Mouse (Mus musculus) CH12.LX (cell line): ENCODE data around the gene Wdr13. TPM values are rescaled to one million over a fixed set of nuclear protein-coding genes. Genes with fewer than 3 reads are reported as not detected.

Source experiments
- DNase-seq: peaks from one replicate; pipeline ENCODE4 v3.0.0-alpha.2; 2013; ENCODE audit errors: extremely low read depth
- H3K27ac ChIP-seq: 2 replicates; pipeline ENCODE4 v1.5.1; 2012; ENCODE audit warnings: low read depth, mild to moderate bottlenecking, control low read depth, moderate library complexity; ENCODE audit not compliant: insufficient read depth
- H3K27me3 ChIP-seq: replicated peaks from 2 replicates; pipeline ENCODE3; 2012; ENCODE audit warnings: inconsistent platforms
- H3K36me3 ChIP-seq, 2 experiments: replicated peaks in 1 of 2; 2 replicates each; pipeline versions ENCODE3 to v1.6.1; 2012; ENCODE audit warnings: inconsistent platforms in 1 of 2, low read length in 1 of 2, mild to moderate bottlenecking in 1 of 2, mixed read lengths in 1 of 2, moderate library complexity in 1 of 2; ENCODE audit not compliant: control insufficient read depth in 1 of 2, insufficient read depth in 1 of 2
- H3K4me1 ChIP-seq, 2 experiments: 2 replicates each; pipeline ENCODE4 v1.6.1; 2012; ENCODE audit warnings: inconsistent platforms in 1 of 2, moderate library complexity in 1 of 2; ENCODE audit not compliant: insufficient read depth in 2 of 2, control insufficient read depth in 1 of 2
- H3K4me2 ChIP-seq: 2 replicates; pipeline ENCODE4 v1.6.1; 2012; ENCODE audit warnings: low read depth, mild to moderate bottlenecking, control low read depth; ENCODE audit not compliant: poor library complexity, insufficient read depth, severe bottlenecking
- H3K4me3 ChIP-seq, 3 experiments: fragments of 150-350 bp in 1 of 3; sonication (generic) in 1 of 3; replicated peaks in 1 of 3; 2 replicates each; pipeline versions ENCODE3 to v1.5.1; 2011 to 2012; ENCODE audit warnings: low read depth in 2 of 3, low read length in 2 of 3, mild to moderate bottlenecking in 2 of 3, moderate library complexity in 2 of 3, control low read depth in 1 of 3, improper control_type of control experiment in 1 of 3, inconsistent platforms in 1 of 3, mixed read lengths in 1 of 3; ENCODE audit not compliant: poor library complexity in 1 of 3
- H3K79me2 ChIP-seq: replicated peaks from 2 replicates; pipeline ENCODE4 v1.6.1; 2012; ENCODE audit warnings: mild to moderate bottlenecking, moderate library complexity; ENCODE audit not compliant: control insufficient read depth, poor library complexity, insufficient read depth, severe bottlenecking; ENCODE audit errors: extremely low read depth
- H3K9ac ChIP-seq: 2 replicates; pipeline ENCODE4 v1.6.1; 2012; ENCODE audit warnings: low read depth, mild to moderate bottlenecking, control low read depth, moderate library complexity; ENCODE audit not compliant: insufficient read depth
- H3K9me3 ChIP-seq: replicated peaks from 2 replicates; pipeline ENCODE3; 2012; ENCODE audit warnings: low read length, inconsistent platforms, mixed read lengths
- BHLHE40 ChIP-seq: IDR thresholded peaks from 2 replicates; pipeline ENCODE4 v1.6.1; 2011; ENCODE audit warnings: mild to moderate bottlenecking, low read depth, low read length, improper control_type of control experiment
- CHD1 ChIP-seq: IDR thresholded peaks from 2 replicates; pipeline ENCODE4 v1.6.1; 2012; ENCODE audit warnings: low read depth, low read length, improper control_type of control experiment, inconsistent platforms
- CHD2 ChIP-seq: IDR thresholded peaks from 2 replicates; pipeline ENCODE4 v1.6.1; 2011; ENCODE audit warnings: low read length, improper control_type of control experiment
- CTCF ChIP-seq, 2 experiments: IDR thresholded peaks in 1 of 2; conservative IDR thresholded peaks in 1 of 2; 2 replicates each; pipeline ENCODE4 v1.5.1; 2011 to 2012; ENCODE audit warnings: low read depth in 2 of 2, low read length in 2 of 2, improper control_type of control experiment in 1 of 2, inconsistent platforms in 1 of 2, mild to moderate bottlenecking in 1 of 2, moderate library complexity in 1 of 2
- E2F4 ChIP-seq: IDR thresholded peaks from 2 replicates; pipeline ENCODE4 v1.6.1; 2011; ENCODE audit warnings: low read depth, low read length, improper control_type of control experiment; ENCODE audit not compliant: insufficient replicate concordance
- ELF1 ChIP-seq: IDR thresholded peaks from 2 replicates; pipeline ENCODE4 v1.6.1; 2014; ENCODE audit warnings: low read depth, mild to moderate bottlenecking, inconsistent platforms, low read length, improper control_type of control experiment
- EP300 ChIP-seq: IDR thresholded peaks from 2 replicates; pipeline ENCODE4 v1.6.1; 2011; ENCODE audit warnings: low read length, improper control_type of control experiment
- ETS1 ChIP-seq: conservative IDR thresholded peaks from 2 replicates; pipeline ENCODE4 v1.6.1; 2012; ENCODE audit warnings: low read depth, mild to moderate bottlenecking, inconsistent platforms, low read length, improper control_type of control experiment, moderate library complexity
- IRF4 ChIP-seq: IDR thresholded peaks from 2 replicates; pipeline ENCODE4 v1.6.1; 2014; ENCODE audit warnings: low read depth, mild to moderate bottlenecking, inconsistent platforms, low read length, improper control_type of control experiment
- JUND ChIP-seq: conservative IDR thresholded peaks from 2 replicates; pipeline ENCODE4 v1.6.1; 2011; ENCODE audit warnings: low read depth, low read length, improper control_type of control experiment
- MAX ChIP-seq: IDR thresholded peaks from 2 replicates; pipeline ENCODE4 v1.6.1; 2011; ENCODE audit warnings: low read length, improper control_type of control experiment
- MEF2A ChIP-seq: IDR thresholded peaks from 2 replicates; pipeline ENCODE4 v1.6.1; 2014; ENCODE audit warnings: low read depth, mild to moderate bottlenecking, inconsistent platforms, low read length, improper control_type of control experiment, borderline replicate concordance
- MXI1 ChIP-seq: IDR thresholded peaks from 2 replicates; pipeline ENCODE4 v1.6.1; 2011; ENCODE audit warnings: mild to moderate bottlenecking, low read depth, low read length, improper control_type of control experiment
- NELFE ChIP-seq: IDR thresholded peaks from 2 replicates; pipeline ENCODE4 v1.6.1; 2011; ENCODE audit warnings: low read depth, low read length, improper control_type of control experiment
- POLR2AphosphoS2 ChIP-seq: IDR thresholded peaks from 2 replicates; pipeline ENCODE4 v1.6.1; 2011; ENCODE audit warnings: low read depth, low read length, improper control_type of control experiment
- RAD21 ChIP-seq: IDR thresholded peaks from 2 replicates; pipeline ENCODE4 v1.6.1; 2011; ENCODE audit warnings: low read depth, mild to moderate bottlenecking, low read length, improper control_type of control experiment, moderate library complexity
- RCOR1 ChIP-seq: conservative IDR thresholded peaks from 2 replicates; pipeline ENCODE4 v1.6.1; 2012; ENCODE audit warnings: low read depth, mild to moderate bottlenecking, inconsistent platforms, low read length, improper control_type of control experiment
- SMC3 ChIP-seq: IDR thresholded peaks from 2 replicates; pipeline ENCODE4 v1.6.1; 2011; ENCODE audit warnings: low read depth, low read length, improper control_type of control experiment
- TBP ChIP-seq: conservative IDR thresholded peaks from 2 replicates; pipeline ENCODE4 v1.6.1; 2011; ENCODE audit warnings: low read depth, low read length, improper control_type of control experiment
- TCF12 ChIP-seq: IDR thresholded peaks from 2 replicates; pipeline ENCODE4 v1.6.1; 2014; ENCODE audit warnings: low read depth, mild to moderate bottlenecking, inconsistent platforms, low read length, improper control_type of control experiment
- UBTF ChIP-seq: IDR thresholded peaks from 2 replicates; pipeline ENCODE4 v1.6.1; 2012; ENCODE audit warnings: low read depth, mild to moderate bottlenecking, inconsistent platforms, low read length, improper control_type of control experiment, moderate library complexity
- USF1 ChIP-seq: IDR thresholded peaks from 2 replicates; pipeline ENCODE4 v1.6.1; 2014; ENCODE audit warnings: low read depth, mild to moderate bottlenecking, inconsistent platforms, low read length, improper control_type of control experiment
- USF2 ChIP-seq: conservative IDR thresholded peaks from 2 replicates; pipeline ENCODE4 v1.6.1; 2011; ENCODE audit warnings: low read depth, low read length, improper control_type of control experiment
- ZC3H11A ChIP-seq: IDR thresholded peaks from 2 replicates; pipeline ENCODE4 v1.6.1; 2012; ENCODE audit warnings: low read depth, mild to moderate bottlenecking, inconsistent platforms, low read length, improper control_type of control experiment
- ZMIZ1 ChIP-seq: IDR thresholded peaks from 2 replicates; pipeline ENCODE4 v1.6.1; 2012; ENCODE audit warnings: low read depth, mild to moderate bottlenecking, inconsistent platforms, low read length, improper control_type of control experiment
- dilution Hi-C: fragments of 300-500 bp; cut with MboI; formaldehyde crosslinking; loops from 2 replicates; pipeline ENCODE4 v1.14.3; 2020; ENCODE audit warnings: low sequenced_read_pairs; ENCODE audit not compliant: extremely low pct_unique_long_range_greater_than_20kb, extremely low pct_ligation_motif_present
- in situ Hi-C: fragments of 300-500 bp; cut with MboI; formaldehyde crosslinking; loops from 3 replicates; pipeline ENCODE4 v1.14.3; 2019; ENCODE audit warnings: low sequenced_read_pairs, low pct_ligation_motif_present, low pct_unique_long_range_greater_than_20kb, mixed read lengths
- polyA plus RNA-seq: library from polyadenylated mRNA; unstranded; fragments of >175 nt; gene quantifications from 2 replicates; pipeline ENCODE4 v1.2.1, GENCODE M21; 2012; ENCODE audit warnings: low read depth; ENCODE audit not compliant: insufficient read length
- total RNA-seq, 2 experiments: library from RNA; depleted of rRNA; stranded (reverse); fragments of 300-350 nt in 1 of 2; fragments of >200 nt in 1 of 2; gene quantifications; 2 replicates each; pipeline ENCODE4 v1.2.3; 2012 to 2014

Wdr13 gene
- total and polyA plus RNA-seq, 3 experiments: 7.6 to 13.0 (median 11.9) TPM

DNA sequence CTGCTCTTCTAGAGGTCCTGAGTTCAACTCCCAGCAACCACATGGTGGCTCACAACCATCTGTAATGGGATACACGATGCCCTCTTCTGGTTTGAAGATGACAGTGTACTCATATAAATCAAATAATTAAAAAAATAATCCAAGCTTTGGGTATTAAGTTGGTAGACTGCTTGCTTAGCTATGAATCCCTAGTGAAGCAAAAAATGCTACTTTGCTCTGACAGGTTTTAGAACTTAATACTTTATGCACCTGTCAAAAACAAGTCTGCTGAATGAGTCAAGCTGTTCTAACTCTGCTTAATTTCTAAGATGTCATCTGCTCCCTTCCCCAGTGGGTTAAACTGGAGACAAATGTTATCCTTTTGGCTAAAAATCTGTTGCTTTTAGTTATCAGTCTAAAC is 6.8 kb upstream of the Wdr13 start:
- Histone ChIP-seq H3K9ac (no peak overlapping the region), H3K79me2 (peaks cover 15% of the 10 kb centered on the region), H3K9me3 (no peaks in the 10 kb centered on the region), H3K4me3 (no peak overlapping the region), H3K27ac (no peak overlapping the region), H3K27me3 (no peaks in the 10 kb centered on the region), H3K36me3 (peaks cover 34 to 62% of the 10 kb centered on the region in 2 experiments), H3K4me2 (no peak overlapping the region), H3K4me1 (peaks cover 2 to 15% of the 10 kb centered on the region in 2 experiments; a peak in 3 of 4 replicates)
- in situ Hi-C loops (no loop called here), dilution Hi-C loops (no loop called here)
- DNase-seq: no peak
- peak; percentile 21; the same call in 1 of the 2 replicates for TF ChIP-seq POLR2AphosphoS2
- TF ChIP-seq TBP: no peak
- TF ChIP-seq CTCF (conservative IDR thresholded peaks at IDR 0.05 in 1 of 2, IDR thresholded peaks at IDR 0.05 in 1 of 2; ENCODE audit: low read depth in 2 of 2, low read length in 2 of 2): peak in 1 of 2 experiments; percentile 41; a peak in 2 of 4 replicates

DNA sequence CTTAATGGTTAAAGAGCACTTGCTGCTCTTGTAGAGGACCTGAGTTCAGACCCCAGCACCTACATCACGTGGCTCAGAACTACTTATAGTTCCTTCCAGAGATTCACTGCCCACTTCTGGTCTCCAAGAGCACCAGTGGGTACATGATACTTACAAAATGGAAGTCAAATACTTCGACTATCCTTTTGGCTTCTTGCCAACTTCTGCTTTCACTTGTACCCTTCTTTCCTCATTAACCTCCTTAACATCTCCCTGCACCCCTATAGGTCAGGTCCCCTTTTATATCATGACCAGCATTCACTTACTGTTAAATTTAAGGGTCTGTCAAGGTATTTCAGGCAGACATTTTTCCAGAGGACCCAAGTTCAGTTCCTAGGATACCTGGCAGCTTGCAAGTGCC is 3.2 kb upstream of the Wdr13 start:
- Histone ChIP-seq H3K79me2 (no peaks in the 10 kb centered on the region), H3K9me3 (no peaks in the 10 kb centered on the region)
- TF ChIP-seq ETS1 (no peak), RCOR1 (no peak), TBP (no peak), SMC3 (no peak), CHD1 (no peak), JUND (no peak), TCF12 (no peak), BHLHE40 (no peak), E2F4 (no peak), CTCF (conservative IDR thresholded peaks at IDR 0.05 in 1 of 2, IDR thresholded peaks at IDR 0.05 in 1 of 2; ENCODE audit: low read depth in 2 of 2, low read length in 2 of 2) (no peak)
- TF ChIP-seq, all 38 proteins: peak for 0
- Histone ChIP-seq H3K9ac (no peak overlapping the region), H3K27me3 (no peaks in the 10 kb centered on the region), H3K36me3 (peaks cover 8 to 35% of the 10 kb centered on the region in 2 experiments), H3K4me2 (no peak overlapping the region), H3K4me1 (peaks cover 4 to 13% of the 10 kb centered on the region in 2 experiments), H3K4me3 (no peak overlapping the region), H3K27ac (no peak overlapping the region)
- in situ Hi-C loops: no loop called here
- dilution Hi-C loops: no loop called here
- DNase-seq: no peak

DNA sequence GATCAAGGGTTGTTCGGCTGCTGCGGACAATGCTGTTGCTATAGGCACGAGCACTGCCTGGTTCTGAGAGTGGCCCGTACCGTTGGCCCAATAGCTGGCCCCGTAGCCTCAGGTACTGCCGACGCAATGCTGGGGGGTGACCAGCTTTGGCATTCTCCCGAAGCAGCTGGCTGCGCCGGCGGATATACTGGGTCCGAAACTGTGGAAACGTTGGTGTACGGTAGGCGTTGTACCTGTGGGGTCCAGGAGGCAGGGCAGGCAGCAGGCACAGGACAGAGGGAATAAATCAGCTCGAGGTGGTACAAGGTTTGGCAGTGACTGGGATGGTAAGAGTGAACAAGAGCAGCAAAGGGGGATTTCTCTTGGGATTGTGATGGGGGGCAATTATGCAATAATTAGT is 1.3 kb downstream of the Wdr13 start:
- Histone ChIP-seq H3K27ac (peak overlapping the region; percentile 43; the same call in 1 of the 2 replicates), H3K9ac (peak overlapping the region; percentile 63; the same call in 1 of the 2 replicates)
- no peak for TF ChIP-seq RAD21
- no peak for TF ChIP-seq RCOR1
- no peak for TF ChIP-seq E2F4
- no peak for TF ChIP-seq USF2
- TF ChIP-seq JUND: no peak
- TF ChIP-seq EP300: no peak
- TF ChIP-seq ZC3H11A: no peak
- TF ChIP-seq USF1: no peak
- TF ChIP-seq ELF1: no peak
- TF ChIP-seq UBTF: no peak
- TF ChIP-seq MXI1: no peak
- TF ChIP-seq CTCF (conservative IDR thresholded peaks at IDR 0.05 in 1 of 2, IDR thresholded peaks at IDR 0.05 in 1 of 2; ENCODE audit: low read depth in 2 of 2, low read length in 2 of 2): no peak
- TF ChIP-seq NELFE: no peak
- no peak for TF ChIP-seq IRF4
- no peak for TF ChIP-seq MEF2A
- TF ChIP-seq MAX: no peak
- TF ChIP-seq ETS1: no peak
- no peak for TF ChIP-seq ZMIZ1
- TF ChIP-seq CHD2: no peak

More for the DNA sequence above, 1.3 kb downstream of the Wdr13 start:
- Histone ChIP-seq H3K27me3 (no peaks in the 10 kb centered on the region), H3K4me2 (peak overlapping the region; percentile 41), H3K4me3 (peak overlapping the region; percentile 11 to 67 (median 50)), H3K36me3 (peaks cover 30 to 41% of the 10 kb centered on the region in 2 experiments), H3K9me3 (no peaks in the 10 kb centered on the region), H3K4me1 (peaks cover 4 to 11% of the 10 kb centered on the region in 2 experiments), H3K79me2 (no peaks in the 10 kb centered on the region)
- in situ Hi-C loops: no loop called here
- dilution Hi-C loops: no loop called here
- DNase-seq: no peak
